Comparison of ENCODE assay signal across 23 mouse cellular contexts in genomic region chr2:50405932-50406331, GRCm38 (mm10).
DNase-seq lines count a peak whose midpoint lies in the region; TF ChIP-seq lines count a peak whose summit lies in the region.
"Had no signal": no experiment of that assay in that cellular context is flagged by ENCODE, and none has a peak within 500 bp of the region (broad histone marks: within the 10 kb centered on the region; RNA-seq: fewer than 3 reads in every experiment).

No protein-coding gene starts in this region.

- H3K36me3 ChIP-seq in embryonic facial prominence, embryonic 10.5 days (replicated peaks): no peaks in the 10 kb centered on the region
- H3K36me3 ChIP-seq: embryonic facial prominence, embryonic 15.5 days; heart, embryonic 12.5 days; hindbrain, embryonic 12.5 days; liver, embryonic 12.5 days; neural tube, embryonic 15.5 days had no signal

- WGBS in embryonic facial prominence, embryonic 10.5 days: 56% methylated on average over 4 of the region's 4 CpGs

- H3K9me3 ChIP-seq in embryonic facial prominence, embryonic 10.5 days: no peaks in the 10 kb centered on the region
- H3K9me3 ChIP-seq: embryonic facial prominence, embryonic 15.5 days; heart, embryonic 12.5 days; hindbrain, embryonic 12.5 days; liver, embryonic 12.5 days; neural tube, embryonic 15.5 days had no signal

- no peaks in the 10 kb centered on the region for H3K27me3 ChIP-seq in embryonic facial prominence, embryonic 10.5 days (replicated peaks; ENCODE audit: low read depth, poor library complexity, severe bottlenecking)
- H3K27me3 ChIP-seq: embryonic facial prominence, embryonic 15.5 days; heart, embryonic 12.5 days; hindbrain, embryonic 12.5 days; liver, embryonic 12.5 days; neural tube, embryonic 15.5 days had no signal

- no peak overlapping the region for H3K4me3 ChIP-seq in embryonic facial prominence, embryonic 10.5 days
- no peak overlapping the region for H3K4me3 ChIP-seq in gastrocnemius, adult 2 months
- H3K4me3 ChIP-seq: embryonic facial prominence, embryonic 15.5 days; heart, embryonic 12.5 days; hindbrain, embryonic 12.5 days; liver, embryonic 12.5 days; neural tube, embryonic 15.5 days had no signal

- no peaks in the 10 kb centered on the region for H3K4me1 ChIP-seq in embryonic facial prominence, embryonic 10.5 days
- H3K4me1 ChIP-seq: embryonic facial prominence, embryonic 15.5 days; heart, embryonic 12.5 days; hindbrain, embryonic 12.5 days; liver, embryonic 12.5 days; neural tube, embryonic 15.5 days had no signal

- H3K27ac ChIP-seq in embryonic facial prominence, embryonic 10.5 days (replicated peaks): no peak overlapping the region
- H3K27ac ChIP-seq in gastrocnemius, adult 2 months: no peak overlapping the region
- H3K27ac ChIP-seq: embryonic facial prominence, embryonic 15.5 days; hindbrain, embryonic 12.5 days; liver, embryonic 12.5 days; neural tube, embryonic 15.5 days had no signal

- TF ChIP-seq CTCF in gastrocnemius, adult 2 months (IDR thresholded peaks at IDR 0.05): no peak

- intact Hi-C loops in left cerebral cortex, postnatal 4 days (cut with DNase I): no loop called here
- intact Hi-C loops in left cerebral cortex, postnatal 36 days (cut with DNase I): no loop called here
- intact Hi-C loops in gastrocnemius, adult 2 months (cut with DNase I): no loop called here

- DNase-seq in embryo, embryonic 10 days (ENCODE audit: low spot score): peak; percentile 12
- no peak for DNase-seq in embryo, embryonic 9.5 days (ENCODE audit: extremely low spot score)
- DNase-seq in left cerebral cortex, postnatal 4 days: peak; percentile 8
- DNase-seq in left cerebral cortex, postnatal 36 days (ENCODE audit: low spot score in 2 of 2): no peak
- peak; percentile 9 for DNase-seq in embryonic facial prominence, embryonic 10.5 days (ENCODE audit: low spot score)
- peak; percentile 3 for DNase-seq in retina, adult 2 months (ENCODE audit: low read depth, low spot score)
- no peak for DNase-seq in urinary bladder, postnatal 25 days (ENCODE audit: low spot score)
- no peak for DNase-seq in gastrocnemius, adult 2 months
- DNase-seq: adrenal gland, postnatal 25 days; cerebellum, adult 9-10 months; gastrocnemius, postnatal 25 days; heart, adult 18-20 months; heart, postnatal 10 days; kidney, adult 8-10 months; kidney, postnatal 10 days; lung, adult 18-20 months; lung, postnatal 10 days; thymus, postnatal 14 days had no signal

Comparison
In these comparisons a context has a peak if more than half of its experiments do, and no peak if none do; other contexts are left out.
1. DNase-seq: peak in embryo, embryonic 10 days (single experiment), left cerebral cortex, postnatal 4 days (single experiment), embryonic facial prominence, embryonic 10.5 days (single experiment) and retina, adult 2 months (single experiment); none in embryo, embryonic 9.5 days (single experiment), left cerebral cortex, postnatal 36 days (0 of 2), urinary bladder, postnatal 25 days (single experiment) and gastrocnemius, adult 2 months (single experiment).